Mouse (Mus musculus) neural tube, embryonic 13.5 days (tissue): ENCODE measurements around the gene Abhd14a. TPM values are rescaled to one million over a fixed set of nuclear protein-coding genes. Genes with fewer than 3 reads are reported as not detected.
A peak's percentile ranks its signal among the peaks of the same experiment; 100 is the strongest.

Source experiments
- ATAC-seq: fragments of 200-750 bp; cut with Nextera tagmentation; 2 replicates; pipeline ENCODE4 v1.8.0; 2017; ENCODE audit warnings: low read depth, mild to moderate bottlenecking, moderate TSS enrichment, moderate library complexity
- H3K27ac ChIP-seq: fragments of 300-500 bp; sonication (generic); replicated peaks from 2 replicates; pipeline ENCODE4 v1.5.1; 2015; ENCODE audit warnings: moderate library complexity, mild to moderate bottlenecking, inconsistent platforms
- H3K27me3 ChIP-seq: fragments of 300-500 bp; sonication (generic); 2 replicates; pipeline ENCODE4 v1.6.1; 2015; ENCODE audit warnings: mild to moderate bottlenecking, inconsistent platforms
- H3K36me3 ChIP-seq: fragments of 300-500 bp; sonication (generic); 2 replicates; pipeline ENCODE4 v1.6.1; 2015; ENCODE audit warnings: mild to moderate bottlenecking, inconsistent platforms
- H3K4me1 ChIP-seq: fragments of 300-500 bp; sonication (generic); replicated peaks from 2 replicates; pipeline ENCODE4 v1.6.1; 2015; ENCODE audit warnings: inconsistent platforms
- H3K4me2 ChIP-seq: fragments of 300-500 bp; sonication (generic); 2 replicates; pipeline ENCODE4 v1.6.1; 2015; ENCODE audit warnings: inconsistent platforms, mild to moderate bottlenecking, moderate library complexity
- H3K4me3 ChIP-seq: fragments of 300-500 bp; sonication (generic); 2 replicates; pipeline ENCODE4 v1.5.1; 2015; ENCODE audit warnings: mild to moderate bottlenecking, inconsistent platforms
- H3K9ac ChIP-seq: fragments of 300-500 bp; sonication (generic); 2 replicates; pipeline ENCODE4 v1.6.1; 2015; ENCODE audit warnings: moderate library complexity, mild to moderate bottlenecking, inconsistent platforms
- H3K9me3 ChIP-seq: fragments of 300-500 bp; sonication (generic); 2 replicates; pipeline ENCODE4 v1.6.1; 2016; ENCODE audit warnings: inconsistent platforms
- WGBS: fragments of 180-500 bp; shearing (Covaris S2); methylation state at CpG from one replicate; pipeline ENCODE4 v1.1.7; 2015; 5-methylcytosine and 5-hydroxymethylcytosine counted together
- polyA plus RNA-seq: library from polyadenylated mRNA; unstranded; fragments of >200 nt; fragmentation: Nextera tagmentation; extraction: Ambion mirVana; gene quantifications from 2 replicates; pipeline ENCODE4 v1.2.1, GENCODE M21; 2015

Gene Abhd14a
- polyA plus RNA-seq, 1 experiment from 2014 or later = 57.4 TPM

- Histone ChIP-seq H3K4me1 (peaks cover 67% of the 10 kb centered on the region), H3K4me3 (peak overlapping the region; percentile 80), H3K9ac (peak overlapping the region; percentile 96), H3K27me3 (no peaks in the 10 kb centered on the region), H3K36me3 (peaks cover 47% of the 10 kb centered on the region), H3K27ac (peak overlapping the region; percentile 92), H3K4me2 (peak overlapping the region; percentile 100), H3K9me3 (no peaks in the 10 kb centered on the region)
- 40% methylated on average over 5 of the region's 5 CpGs for WGBS
- ATAC-seq = no peak
Measured at GRCm38 (mm10) chr9:106457920-106458319, 10.4 kb upstream of the Abhd14a start.

- no peaks in the 10 kb centered on the region for H3K9me3 ChIP-seq
- H3K4me2 ChIP-seq = peak overlapping the region; percentile 100
- no peak for ATAC-seq
- H3K36me3 ChIP-seq = peaks cover 40% of the 10 kb centered on the region
- H3K4me1 ChIP-seq = peaks cover 75% of the 10 kb centered on the region
- WGBS = 31% methylated on average over 9 of the region's 9 CpGs
- H3K27me3 ChIP-seq = no peaks in the 10 kb centered on the region
- H3K9ac ChIP-seq = peak overlapping the region; percentile 96
- H3K27ac ChIP-seq = peak overlapping the region; percentile 92
- H3K4me3 ChIP-seq = peak overlapping the region; percentile 80
Measured at GRCm38 (mm10) chr9:106457163-106457559, 9.7 kb upstream of the Abhd14a start.

GRCm38 (mm10) chr9:106456325-106457162 lies 9.1 kb upstream of the Abhd14a start:
- no peak for ATAC-seq
- 24% methylated on average over 15 of the region's 15 CpGs for WGBS
- H3K4me2 ChIP-seq = peak overlapping the region; percentile 100
- H3K9ac ChIP-seq = peak overlapping the region; percentile 96
- peak overlapping the region; percentile 80 for H3K4me3 ChIP-seq
- peaks cover 81% of the 10 kb centered on the region for H3K4me1 ChIP-seq
- peak overlapping the region; percentile 92 for H3K27ac ChIP-seq
- no peaks in the 10 kb centered on the region for H3K9me3 ChIP-seq
- peaks cover 34% of the 10 kb centered on the region for H3K36me3 ChIP-seq
- H3K27me3 ChIP-seq = no peaks in the 10 kb centered on the region

GRCm38 (mm10) chr9:106454888-106455681 lies 7.6 kb upstream of the Abhd14a start:
- Histone ChIP-seq H3K9ac (peak overlapping the region; percentile 96), H3K4me1 (peaks cover 88% of the 10 kb centered on the region)
- 1% methylated on average over 17 of the region's 17 CpGs for WGBS

GRCm38 (mm10) chr9:106454071-106454761 lies 6.7 kb upstream of the Abhd14a start:
- Histone ChIP-seq H3K4me2 (peak overlapping the region; percentile 100), H3K27ac (peak overlapping the region; percentile 92), H3K9me3 (no peaks in the 10 kb centered on the region), H3K9ac (peak overlapping the region; percentile 96), H3K4me3 (peak overlapping the region; percentile 80), H3K4me1 (peaks cover 83% of the 10 kb centered on the region), H3K27me3 (no peaks in the 10 kb centered on the region), H3K36me3 (peaks cover 13% of the 10 kb centered on the region; the same call in 1 of the 2 replicates)
- WGBS = under 1% methylated on average over 14 of the region's 20 CpGs
- peak; percentile 10; the same call in 1 of the 2 replicates for ATAC-seq

More at GRCm38 (mm10) chr9:106454888-106455681, 7.6 kb upstream of the Abhd14a start:
- H3K27me3 ChIP-seq = no peaks in the 10 kb centered on the region
- ATAC-seq = peak; percentile 16
- peak overlapping the region; percentile 80 for H3K4me3 ChIP-seq
- peak overlapping the region; percentile 100 for H3K4me2 ChIP-seq
- H3K36me3 ChIP-seq = peaks cover 21% of the 10 kb centered on the region
- peak overlapping the region; percentile 92 for H3K27ac ChIP-seq
- H3K9me3 ChIP-seq = no peaks in the 10 kb centered on the region

- Histone ChIP-seq H3K9me3 (no peaks in the 10 kb centered on the region), H3K9ac (peak within 1 kb of the TSS; percentile 96), H3K27me3 (no peaks in the 10 kb centered on the region), H3K27ac (peak within 1 kb of the TSS; percentile 92), H3K36me3 (0 out of 2 replicates have a peak, but pooled peaks cover 8% of the 10 kb centered on the region), H3K4me3 (peak within 1 kb of the TSS; percentile 80), H3K4me2 (peak within 1 kb of the TSS; percentile 100), H3K4me1 (peaks cover 83% of the 10 kb centered on the region)
- 0% methylated on average over 38 of the region's 74 CpGs for WGBS
- ATAC-seq = peak; percentile 62
Measured at GRCm38 (mm10) chr9:106453271-106454070, 6.0 kb upstream of the Abhd14a start, which contains the start of gene Pcbp4. Gene Pcbp4, plus strand, starts transcription at chr9:106453291.

GRCm38 (mm10) chr9:106452821-106453220 lies 5.3 kb upstream of the Abhd14a start:
- H3K27ac ChIP-seq = peak overlapping the region; percentile 92
- peak overlapping the region; percentile 80 for H3K4me3 ChIP-seq
- 0 out of 2 replicates have a peak, but pooled peaks cover 6% of the 10 kb centered on the region for H3K36me3 ChIP-seq
- ATAC-seq = peak; percentile 12; the same call in 1 of the 2 replicates
- H3K9ac ChIP-seq = peak overlapping the region; percentile 96
- H3K4me1 ChIP-seq = peaks cover 83% of the 10 kb centered on the region
- H3K4me2 ChIP-seq = peak overlapping the region; percentile 100
- no peaks in the 10 kb centered on the region for H3K9me3 ChIP-seq
- WGBS = 0% methylated on average over 7 of the region's 7 CpGs
- no peaks in the 10 kb centered on the region for H3K27me3 ChIP-seq

- no peaks in the 10 kb centered on the region for H3K27me3 ChIP-seq
- 16% methylated on average over 6 of the region's 6 CpGs for WGBS
Measured at GRCm38 (mm10) chr9:106452351-106452750, 4.9 kb upstream of the Abhd14a start.

GRCm38 (mm10) chr9:106451899-106452298 lies 4.4 kb upstream of the Abhd14a start:
- no peak overlapping the region for H3K4me3 ChIP-seq
- peaks cover 83% of the 10 kb centered on the region for H3K4me1 ChIP-seq
- 0 out of 2 replicates have a peak overlapping the region, but pooled peaks have one; percentile 100 for H3K4me2 ChIP-seq
- H3K27me3 ChIP-seq = no peaks in the 10 kb centered on the region
- ATAC-seq = no peak
- no peak overlapping the region for H3K9ac ChIP-seq
- WGBS = 70% methylated on average over 2 of the region's 2 CpGs
- no peaks in the 10 kb centered on the region for H3K36me3 ChIP-seq
- H3K27ac ChIP-seq = no peak overlapping the region
- no peaks in the 10 kb centered on the region for H3K9me3 ChIP-seq

More at GRCm38 (mm10) chr9:106452351-106452750, 4.9 kb upstream of the Abhd14a start:
- Histone ChIP-seq H3K4me1 (peaks cover 83% of the 10 kb centered on the region), H3K4me3 (peak overlapping the region; percentile 80), H3K9ac (peak overlapping the region; percentile 96), H3K36me3 (0 out of 2 replicates have a peak, but pooled peaks cover 1% of the 10 kb centered on the region), H3K27ac (peak overlapping the region; percentile 92), H3K4me2 (peak overlapping the region; percentile 100), H3K9me3 (no peaks in the 10 kb centered on the region)
- ATAC-seq = no peak

- Histone ChIP-seq H3K4me3 (no peak overlapping the region), H3K36me3 (no peaks in the 10 kb centered on the region), H3K9ac (no peak overlapping the region), H3K9me3 (no peaks in the 10 kb centered on the region), H3K4me1 (peaks cover 82% of the 10 kb centered on the region), H3K27ac (no peak overlapping the region), H3K27me3 (no peaks in the 10 kb centered on the region), H3K4me2 (no peak overlapping the region)
- WGBS = 71% methylated on average over 11 of the region's 11 CpGs
- ATAC-seq = no peak
Measured at GRCm38 (mm10) chr9:106451298-106451697, 3.8 kb upstream of the Abhd14a start.
